Mouse (Mus musculus): ENCODE measurements at regions not wholly inside any gene's neighbourhood (a gene's known extent, or its start where the extent isn't known, plus 50 kb on each side); places are given as distances from the start of the nearest gene placed in this dataset.

DNA sequence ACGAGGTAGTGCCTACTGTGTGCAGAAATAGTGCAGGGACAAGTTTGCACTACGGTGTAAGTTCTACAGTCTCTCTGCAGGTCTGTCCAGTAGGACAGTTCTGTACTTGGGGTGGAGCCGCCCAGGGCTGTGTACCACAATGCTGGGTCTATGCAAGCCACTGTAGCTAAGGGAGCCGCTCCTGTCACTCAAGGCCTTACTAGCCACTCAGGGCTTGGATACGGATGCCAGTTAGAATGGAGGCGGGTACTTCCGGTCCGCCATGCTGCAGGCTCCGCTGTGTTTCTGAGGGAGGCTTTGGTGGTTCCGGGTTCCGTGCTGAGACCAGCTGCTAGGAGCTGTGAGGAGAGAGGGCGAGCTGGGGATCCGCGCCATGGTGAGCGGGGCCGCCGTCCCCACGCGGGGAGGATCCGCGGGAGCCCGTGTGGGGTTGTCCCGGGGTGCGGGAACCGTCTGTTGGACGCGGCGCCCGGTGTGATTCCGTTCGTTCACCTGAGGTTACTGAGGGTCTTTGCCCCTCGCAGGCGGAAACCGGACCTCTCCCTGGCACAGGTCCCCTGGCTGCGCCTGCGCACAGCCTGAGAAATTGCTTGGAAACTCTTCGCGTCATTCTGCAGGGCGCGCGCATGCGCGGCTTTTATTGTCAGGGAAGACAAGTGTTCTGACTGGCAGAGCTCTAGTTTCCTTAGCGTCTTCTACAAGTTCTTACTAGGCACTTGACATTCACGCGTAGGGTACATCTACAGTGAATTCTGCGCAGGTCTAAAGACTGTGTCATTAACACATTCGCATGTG, 51.0 kb upstream of the Zfp873 start:
- peak; percentile 100 for ATAC-seq (replicated peaks; ENCODE audit: low FRiP score, low TSS enrichment, poor library complexity, severe bottlenecking)
